Mouse (Mus musculus) mouse embryonic stem cell (cell line): Measurements from ENCODE around the gene Lrmp.

Source experiments
- in situ Hi-C, 2 experiments: fragments of 300-500 bp; cut with MboI; formaldehyde crosslinking; loops; 1 replicate in 1 of 2; 3 replicates in 1 of 2; pipeline ENCODE4 v1.14.3; 2019 to 2020; ENCODE audit warnings: low sequenced_read_pairs in 2 of 2, low pct_unique_long_range_greater_than_20kb in 1 of 2, mixed read lengths in 1 of 2; ENCODE audit not compliant: unreplicated experiment in 1 of 2

Gene Lrmp

DNA sequence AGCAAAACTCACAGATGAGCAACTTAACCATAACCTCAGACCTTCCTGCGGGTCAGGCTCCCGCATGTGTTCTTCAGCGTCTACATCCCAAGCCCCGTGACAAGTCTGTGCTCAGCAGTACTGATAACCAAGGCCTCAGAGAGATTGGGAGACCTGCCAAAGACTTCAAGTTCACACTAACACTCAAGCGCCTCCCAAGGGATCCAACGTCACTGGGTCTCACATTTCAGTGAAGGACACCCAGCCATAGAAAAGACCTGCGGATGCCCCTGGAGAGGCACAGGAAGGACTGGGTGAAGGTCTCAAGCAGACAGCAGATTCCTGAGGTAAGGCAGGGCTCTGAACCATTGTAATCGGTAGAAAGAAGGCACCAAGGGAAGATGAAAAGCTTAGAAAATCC, 66.6 kb downstream of the Lrmp start:
- in situ Hi-C loops, result loop anchor here in 1 of 2 experiments (10.0 kb wide), 1 partner anchor 247 kb away; no protein-coding TSS in a partner anchor

DNA sequence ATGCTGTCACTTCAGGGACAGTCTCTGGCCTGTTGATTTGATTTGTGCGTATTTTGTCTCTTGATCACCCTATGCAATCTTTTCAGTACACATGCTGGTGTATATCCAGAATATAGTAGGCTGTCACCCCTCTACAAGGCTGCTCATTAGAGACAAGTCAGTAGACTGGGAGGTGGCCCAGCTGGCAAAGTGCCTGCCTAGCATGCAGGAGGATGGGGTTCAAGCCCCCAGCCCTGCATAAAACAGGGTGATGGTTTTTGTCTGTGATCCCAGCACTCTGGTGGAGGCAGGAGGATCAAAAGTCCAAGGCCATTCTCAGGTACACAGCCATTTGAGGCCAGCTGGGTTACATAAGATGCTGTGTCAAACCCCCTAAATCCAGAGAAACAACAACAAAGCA, 70.6 kb downstream of the Lrmp start:
- in situ Hi-C loops, result loop anchor here in 1 of 2 experiments (10.0 kb wide), 1 partner anchor 251 kb away; no protein-coding TSS in a partner anchor

DNA sequence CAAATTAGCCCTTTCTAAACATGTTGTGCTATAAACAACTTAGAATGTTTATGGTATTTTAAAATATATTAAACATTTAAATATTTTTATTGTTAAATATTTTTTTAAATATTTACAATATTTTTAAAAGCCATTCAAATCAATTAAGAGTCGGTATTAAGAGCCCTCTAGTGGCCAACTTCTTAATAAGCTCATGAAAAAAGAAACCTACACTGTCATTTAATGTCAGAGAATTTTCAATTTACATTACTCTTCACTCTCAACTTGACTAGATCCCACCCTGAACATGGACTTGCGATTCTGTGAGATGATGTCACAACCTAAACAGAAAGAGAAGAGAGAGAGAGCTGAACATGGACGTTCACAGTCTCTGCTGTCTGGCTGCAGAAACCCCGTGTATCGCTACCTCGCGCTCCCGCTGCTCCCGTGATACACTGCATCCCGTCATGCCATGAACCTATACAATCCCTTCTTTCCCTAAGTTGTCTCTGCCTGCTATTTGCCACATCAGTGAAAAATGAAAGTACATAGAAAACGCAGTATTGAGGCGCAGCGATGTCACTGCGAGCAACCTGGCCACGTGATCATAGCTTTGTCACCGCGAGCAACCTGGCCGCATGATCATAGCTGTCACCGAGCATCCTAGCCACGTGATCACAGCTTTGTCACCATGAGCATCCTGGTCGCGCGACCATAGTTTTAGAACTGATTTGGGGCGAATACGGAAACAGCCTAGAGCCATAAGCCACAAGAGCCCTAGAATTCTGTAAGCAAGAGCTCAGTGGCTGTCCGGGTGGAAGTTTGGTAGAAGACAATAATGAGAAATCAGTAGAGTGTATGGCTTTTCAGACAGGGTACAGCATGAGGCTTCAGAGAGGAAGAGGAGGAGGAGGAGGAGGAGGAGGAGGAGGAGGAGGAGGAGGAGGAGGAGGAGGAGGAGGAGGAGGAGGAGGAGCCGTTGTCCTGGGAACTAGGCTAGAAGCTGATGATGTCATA, 71.9 kb downstream of the Lrmp start:
- in situ Hi-C loops, result loop anchor here in 1 of 2 experiments (10.0 kb wide), 1 partner anchor 253 kb away; no protein-coding TSS in a partner anchor

DNA sequence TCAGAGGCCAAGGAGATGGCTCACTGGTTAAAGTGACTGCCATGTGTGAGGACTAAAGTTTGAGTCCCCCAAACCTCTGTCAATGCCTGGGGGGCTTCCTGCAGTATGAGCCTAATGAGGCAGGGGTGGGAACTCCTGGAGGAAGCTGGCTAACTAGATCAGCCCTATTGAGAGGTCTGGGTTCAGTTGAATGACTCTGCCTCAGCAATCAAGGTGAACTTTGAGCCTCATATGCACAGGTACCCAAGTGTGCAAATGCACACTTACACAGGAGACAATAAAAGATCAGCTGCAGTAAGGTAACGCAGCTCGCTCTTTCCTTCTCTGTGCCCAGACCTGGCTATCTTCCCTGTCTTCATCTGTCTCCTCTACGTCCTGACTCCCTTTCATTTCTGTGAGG, 77.6 kb downstream of the Lrmp start:
- in situ Hi-C loops, result no loop called here

DNA sequence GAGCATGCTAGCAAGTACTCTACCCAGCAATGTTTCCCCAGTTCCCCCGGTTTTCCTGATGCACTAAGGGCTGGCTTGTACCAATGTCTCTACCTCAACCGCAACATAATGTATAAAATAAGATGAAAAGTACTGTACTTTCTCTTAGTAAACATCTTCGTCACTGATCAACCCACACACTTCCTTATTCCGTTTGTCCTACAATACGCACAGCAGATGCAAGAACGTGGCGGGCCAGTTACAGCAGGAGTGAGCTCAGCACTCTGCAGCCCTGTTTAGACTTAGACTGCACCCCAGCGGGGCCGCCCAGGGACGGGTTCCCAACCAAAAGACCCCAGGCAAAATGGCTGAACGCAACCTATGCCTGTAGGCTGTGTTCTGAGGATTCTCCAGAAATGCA, 78.0 kb downstream of the Lrmp start:
- in situ Hi-C loops, result no loop called here

DNA sequence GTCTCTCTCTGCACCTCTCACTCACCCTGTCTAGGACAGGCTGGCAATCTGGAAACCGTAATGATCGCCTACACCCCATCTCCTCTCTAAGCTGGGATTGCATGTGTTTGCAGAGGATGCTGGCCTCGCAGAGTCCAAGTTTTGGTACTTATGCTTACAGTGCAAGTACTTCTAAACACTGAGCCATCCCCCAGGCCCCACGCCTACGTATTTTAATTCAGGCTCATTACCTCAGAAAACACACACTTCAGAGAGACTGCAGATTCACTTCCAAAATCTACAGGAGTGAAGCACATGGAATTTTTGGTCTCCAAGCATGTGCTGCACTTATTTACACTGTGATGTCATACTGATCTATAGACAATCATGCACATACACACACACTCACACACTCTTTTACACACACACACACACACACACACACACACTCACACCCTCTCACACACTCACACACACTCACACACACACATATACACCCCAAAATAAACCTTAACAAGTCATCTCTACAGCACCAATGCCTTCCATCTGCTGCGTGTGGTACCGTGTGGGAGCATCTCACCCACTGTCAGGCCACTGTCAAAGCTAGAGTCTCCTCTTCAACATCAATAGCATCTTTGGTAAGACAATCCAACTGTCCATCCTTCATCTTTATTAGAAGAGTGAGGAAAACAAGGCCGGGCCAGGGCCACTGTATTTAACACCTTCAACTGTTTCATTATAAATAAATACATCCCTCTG, 82.7 kb downstream of the Lrmp start:
- in situ Hi-C loops, result no loop called here

DNA sequence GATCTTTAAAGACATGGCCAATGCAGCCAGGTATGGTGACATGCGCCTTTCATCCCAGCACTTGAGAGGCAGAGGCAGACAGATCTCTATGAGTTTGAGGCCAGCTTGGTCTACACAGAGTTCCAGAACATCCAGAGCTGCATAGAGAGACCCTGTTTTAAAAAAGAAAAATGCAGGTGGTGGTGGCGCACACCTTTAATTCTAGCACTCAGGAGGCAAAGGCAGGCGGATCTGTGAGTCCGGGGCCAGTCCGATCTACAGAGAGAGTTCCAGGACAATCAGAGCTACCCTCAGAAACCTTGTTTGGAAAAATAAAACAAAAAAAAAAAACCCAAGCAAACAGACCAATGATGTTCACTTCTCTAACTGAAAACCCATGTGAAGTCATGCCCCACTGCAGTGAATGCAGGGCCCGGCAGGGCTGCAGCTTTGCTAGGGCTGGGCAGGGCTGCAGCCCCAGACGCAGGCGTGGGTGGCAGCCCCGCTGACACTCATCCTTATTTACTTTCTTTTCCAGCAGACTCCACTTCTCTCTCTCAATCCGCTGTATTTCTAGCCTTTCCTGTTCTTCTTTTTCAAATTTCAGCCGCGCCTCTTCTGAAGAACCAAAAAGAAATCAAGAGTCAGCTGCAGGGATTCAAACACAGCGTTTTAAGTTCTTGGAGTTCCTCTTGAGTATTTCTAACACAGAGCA, 87.1 kb downstream of the Lrmp start:
- in situ Hi-C loops, result loop anchor here (5.0 kb wide), 1 partner anchor 145 kb away; no protein-coding TSS in a partner anchor

DNA sequence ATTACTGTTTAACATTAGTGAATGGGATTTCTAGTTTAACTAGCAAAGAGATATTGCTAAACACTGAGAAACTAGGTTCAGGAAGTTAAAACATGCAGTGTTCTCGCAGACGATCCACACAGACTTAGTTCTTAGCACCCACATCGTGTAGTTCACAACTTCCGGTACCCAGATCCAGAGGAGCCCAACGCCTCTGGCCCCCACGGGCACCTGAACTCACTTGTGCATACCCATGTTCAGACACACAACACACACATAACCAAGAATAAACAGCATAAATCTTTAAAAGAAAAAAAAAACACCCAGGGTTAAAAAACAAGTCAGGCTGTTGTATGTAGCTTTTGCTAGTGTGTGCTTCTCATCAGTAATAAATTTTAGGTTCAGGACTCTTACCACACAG, 89.0 kb downstream of the Lrmp start:
- in situ Hi-C loops, result loop anchor here (5.0 kb wide), 1 partner anchor 143 kb away; no protein-coding TSS in a partner anchor

DNA sequence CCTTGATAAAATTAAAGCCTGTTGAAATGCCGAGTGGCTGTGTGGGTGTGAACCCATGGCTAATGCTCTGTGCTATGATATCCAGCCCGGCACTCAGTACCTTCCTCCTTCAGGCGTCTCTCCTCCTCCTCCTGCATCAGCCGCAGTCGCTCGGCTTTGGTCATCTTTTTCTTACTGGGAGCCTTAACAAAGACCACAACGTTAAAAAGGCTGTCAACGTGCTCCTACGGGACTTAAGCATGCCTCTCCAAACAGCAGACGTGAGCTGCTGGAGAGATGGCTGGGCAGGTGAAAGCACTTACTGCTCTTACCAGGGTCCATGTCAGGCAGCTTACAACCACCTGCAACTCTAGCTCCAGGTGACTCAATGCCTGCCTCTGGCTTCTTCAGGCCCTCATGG, 89.7 kb downstream of the Lrmp start:
- in situ Hi-C loops, result no loop called here

DNA sequence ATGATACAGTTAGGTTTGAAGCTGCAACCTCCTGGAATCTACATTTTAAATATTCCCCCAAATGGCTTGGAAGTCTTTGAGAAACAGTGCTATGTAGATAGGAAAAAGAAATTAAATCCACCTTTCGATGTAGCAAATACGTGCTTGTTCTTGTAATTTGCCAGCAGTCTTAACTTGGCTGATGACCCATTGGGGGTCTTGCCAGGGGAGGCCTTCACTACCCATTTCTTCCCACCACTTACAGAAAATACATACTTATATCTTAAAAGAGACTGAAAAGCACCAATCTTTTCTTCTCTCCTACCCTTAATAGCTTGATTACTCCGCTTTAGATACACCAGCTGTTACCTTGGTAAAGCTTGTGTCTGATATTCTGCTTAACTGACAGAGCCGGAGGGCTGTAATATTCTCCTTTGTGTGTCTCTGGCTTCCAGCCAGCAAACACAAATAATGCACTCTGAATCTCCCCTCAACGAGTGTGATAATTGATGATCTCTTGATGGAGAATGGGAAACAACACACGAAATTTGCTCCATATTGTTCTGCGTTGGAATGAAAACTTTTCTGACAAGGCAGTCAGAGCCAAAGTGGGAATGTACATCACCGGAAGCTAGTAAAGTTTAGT, 94.7 kb downstream of the Lrmp start:
- in situ Hi-C loops, result no loop called here

DNA sequence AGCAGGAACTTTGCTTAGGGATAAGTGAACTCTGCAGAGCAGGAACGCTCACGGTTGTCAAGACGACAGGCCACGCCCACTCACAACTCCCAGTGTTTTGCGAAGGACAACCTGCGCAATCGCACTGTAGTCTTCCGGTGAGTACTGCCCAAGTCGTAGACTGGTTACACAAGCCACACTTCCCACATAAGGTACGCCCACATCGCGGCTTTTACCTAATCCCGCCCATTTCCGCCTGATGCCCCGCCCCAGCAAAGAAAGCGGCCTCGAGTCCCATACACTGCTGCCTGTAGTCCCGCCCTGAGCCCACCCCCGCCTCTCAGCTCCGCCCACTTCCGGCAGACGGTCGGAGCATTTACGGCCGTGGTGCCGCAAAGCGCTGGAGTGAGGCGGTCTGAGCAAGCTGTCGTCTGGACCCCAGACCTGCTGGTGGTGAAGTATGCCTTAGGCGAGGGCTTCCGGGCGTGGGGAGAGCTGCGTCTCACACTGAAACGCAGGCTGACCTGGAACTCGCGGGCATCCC, 95.4 kb downstream of the Lrmp start, which contains the start of the genes Casc1 and Etfrf1:
Gene Casc1 (minus strand): TSS at position 190 of the 523 bp plus-strand sequence.
Gene Etfrf1 (plus strand): TSS at position 319 of the 523 bp plus-strand sequence.
- in situ Hi-C loops, result no loop called here

DNA sequence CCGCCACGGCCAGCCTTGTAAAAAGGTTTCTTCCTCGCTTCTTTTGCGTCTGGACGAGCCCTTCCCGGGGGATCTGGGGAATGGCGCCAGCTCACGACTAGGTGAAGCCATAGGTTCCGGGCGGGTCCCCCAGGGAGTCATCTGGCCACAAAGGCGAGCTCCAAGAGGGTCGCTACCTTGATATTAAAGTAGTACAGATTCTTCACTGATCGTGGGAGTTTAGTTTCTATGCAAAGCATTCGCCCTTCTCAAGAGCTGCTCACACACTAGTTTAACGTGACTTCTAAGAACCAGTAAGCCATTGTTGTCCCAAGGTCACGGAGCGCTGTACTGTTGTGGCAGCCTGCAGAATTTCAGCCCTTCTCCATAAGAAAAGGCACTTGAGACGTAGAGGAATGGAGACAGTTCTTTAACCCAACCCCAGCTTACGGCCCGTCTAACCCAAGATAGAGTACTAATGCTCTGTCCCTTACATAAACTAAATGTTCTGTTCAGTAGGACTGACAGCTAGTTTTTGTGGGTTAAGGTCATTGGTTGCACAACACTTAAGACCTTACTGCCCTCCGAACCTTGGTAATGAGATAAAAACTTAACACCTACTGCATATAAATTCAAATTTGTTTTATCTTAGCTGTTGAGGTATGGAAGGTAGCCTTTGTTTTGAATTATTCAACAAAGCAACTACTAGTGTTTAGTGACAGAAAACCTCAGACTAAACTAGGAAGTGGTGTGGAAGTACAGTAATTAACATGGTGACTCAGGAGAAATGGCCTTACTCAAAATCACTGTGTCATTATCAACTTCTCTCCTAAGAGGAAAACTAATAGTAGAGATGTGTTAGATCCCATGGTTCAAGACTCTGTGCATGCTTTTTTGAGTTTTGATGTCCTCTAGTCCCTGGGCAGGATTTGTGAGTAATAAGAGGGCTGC, 96.2 kb downstream of the Lrmp start:
- in situ Hi-C loops, result no loop called here

DNA sequence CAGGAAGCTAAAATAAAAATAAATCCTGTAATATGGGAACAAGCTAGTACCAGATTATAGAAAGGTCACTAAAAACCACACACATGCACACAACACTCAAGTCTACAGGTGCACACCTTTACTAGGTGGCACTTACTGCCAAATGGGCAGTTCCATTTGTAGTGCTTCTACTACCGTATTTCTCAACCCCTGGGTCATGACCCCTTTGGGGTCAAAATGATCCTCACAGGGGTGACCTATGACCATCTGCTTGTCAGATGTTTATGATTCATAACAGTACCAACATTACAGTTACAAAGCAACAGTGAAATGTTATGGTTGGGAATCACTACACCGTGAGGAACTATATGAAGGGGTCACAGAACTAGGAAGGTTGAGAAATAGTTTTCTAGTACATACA, 98.5 kb downstream of the Lrmp start:
- in situ Hi-C loops, result no loop called here

DNA sequence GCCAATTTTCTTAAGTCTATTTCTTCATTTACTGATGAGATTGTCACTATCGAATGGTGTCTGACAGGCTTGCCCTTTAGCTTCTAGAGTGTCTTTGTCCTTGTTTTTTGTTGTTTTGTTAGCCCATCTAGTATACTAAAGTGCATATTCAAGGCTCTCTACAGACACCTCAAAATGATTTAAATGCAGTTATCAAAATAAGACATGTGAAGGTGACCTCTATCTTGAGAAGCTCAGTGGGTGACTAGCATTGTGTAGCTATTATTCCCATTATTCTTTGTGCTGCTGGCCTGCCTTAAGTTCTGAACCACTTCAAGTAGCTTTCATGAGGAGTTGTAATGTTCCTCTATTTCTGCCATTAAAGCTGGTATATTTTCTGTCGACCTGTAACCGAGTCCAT, 100.4 kb downstream of the Lrmp start:
- in situ Hi-C loops, result no loop called here

DNA sequence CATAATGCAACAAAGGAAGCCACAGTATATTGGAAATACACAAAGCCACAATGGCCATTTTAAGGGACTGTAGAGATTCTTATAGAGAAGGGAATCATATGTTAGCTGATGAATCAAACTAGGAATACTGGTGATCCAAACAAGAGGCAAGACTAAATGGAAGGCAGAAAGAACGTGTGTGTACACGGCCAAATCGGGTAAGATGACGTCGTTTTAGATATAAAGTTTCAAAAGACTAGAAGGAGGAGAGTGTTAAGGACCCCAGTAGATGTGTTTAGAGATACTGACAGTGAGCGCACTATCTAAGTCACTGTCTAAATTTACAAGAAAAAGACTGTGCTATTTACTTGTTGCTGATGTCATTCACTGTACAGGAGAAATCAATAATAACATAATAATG, 108.8 kb downstream of the Lrmp start:
- in situ Hi-C loops, result no loop called here
